Comparison of ENCODE assay signal across 7 mouse cellular contexts in the genomic region with DNA sequence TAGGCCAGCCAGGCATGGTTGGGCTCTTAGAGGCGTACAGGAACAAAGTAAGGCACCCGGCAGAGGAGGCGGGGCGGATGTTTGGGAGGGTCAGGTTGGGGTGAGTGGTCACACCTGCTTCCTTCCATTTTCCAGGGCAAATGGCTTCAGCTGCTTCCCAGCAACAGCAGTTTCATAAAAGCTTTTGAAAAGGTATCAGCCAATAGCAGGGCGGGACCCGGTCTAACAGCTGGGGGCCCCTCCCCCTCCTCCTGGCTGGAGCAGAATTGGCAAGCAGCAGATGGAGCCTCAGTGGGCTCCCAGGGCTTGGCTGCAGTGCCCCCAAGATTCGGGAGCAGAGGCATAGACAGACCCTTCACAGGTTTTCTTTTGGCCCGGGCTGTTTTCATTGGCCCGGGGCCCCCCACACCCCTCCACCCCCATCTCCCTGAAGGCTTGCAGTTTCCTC. TPM values are rescaled to one million over a fixed set of nuclear protein-coding genes. Genes with fewer than 3 reads are reported as not detected.
DNase-seq lines count a peak whose midpoint lies in the region; ATAC-seq lines count a peak whose summit lies in the region.

No protein-coding gene starts in this region.

- H3K4me2 ChIP-seq in heart, embryonic 12.5 days: peak overlapping the region; percentile 65

- H3K9me3 ChIP-seq in heart, embryonic 12.5 days (replicated peaks): peaks cover 11% of the 10 kb centered on the region
- H3K9me3 ChIP-seq in midbrain, embryonic 10.5 days (replicated peaks): no peaks in the 10 kb centered on the region; the same call in 1 of the 2 replicates

- H3K36me3 ChIP-seq in heart, embryonic 12.5 days: no peaks in the 10 kb centered on the region
- H3K36me3 ChIP-seq in midbrain, embryonic 10.5 days: no peaks in the 10 kb centered on the region

- H3K4me3 ChIP-seq in heart, embryonic 12.5 days: peak overlapping the region; percentile 22; the same call in 1 of the 2 replicates
- peak overlapping the region; percentile 45 for H3K4me3 ChIP-seq in midbrain, embryonic 10.5 days

- peaks cover 16% of the 10 kb centered on the region for H3K4me1 ChIP-seq in heart, embryonic 12.5 days (replicated peaks)
- H3K4me1 ChIP-seq in midbrain, embryonic 10.5 days: peaks cover 28% of the 10 kb centered on the region

- peak overlapping the region; percentile 67 for H3K27ac ChIP-seq in heart, embryonic 12.5 days (ENCODE audit: poor library complexity, severe bottlenecking)
- peak overlapping the region; percentile 88 for H3K27ac ChIP-seq in midbrain, embryonic 10.5 days (replicated peaks)

- peak; percentile 54; the same call in 1 of the 2 replicates for ATAC-seq in heart, embryonic 12.5 days (ENCODE audit: insufficient number of reproducible peaks, low FRiP score)

- WGBS in heart, embryonic 12.5 days: 8% methylated on average over 9 of the region's 9 CpGs
- WGBS in midbrain, embryonic 10.5 days: 4% methylated on average over 9 of the region's 9 CpGs

- peak; percentile 85 for DNase-seq in R1 (ENCODE audit: low read depth, low spot score)
- peak; percentile 69 for DNase-seq in embryo, embryonic 9.5 days (ENCODE audit: extremely low spot score)
- peak; percentile 4 to 13 for DNase-seq in kidney, adult 8-10 months
- DNase-seq in midbrain, embryonic 10.5 days (ENCODE audit: low spot score): peak; percentile 83
- peak; percentile 16 to 18 for DNase-seq in thymus, postnatal 10 days (ENCODE audit: low spot score in 2 of 2)
- DNase-seq in layer of hippocampus, adult 9-10 months (ENCODE audit: low spot score): no peak

- no peak overlapping the region for H3K9ac ChIP-seq in heart, embryonic 12.5 days

- no peaks in the 10 kb centered on the region for H3K27me3 ChIP-seq in heart, embryonic 12.5 days (replicated peaks)
- H3K27me3 ChIP-seq in midbrain, embryonic 10.5 days (ENCODE audit: low read depth, poor library complexity, severe bottlenecking): 0 out of 2 replicates have a peak, but pooled peaks cover 8% of the 10 kb centered on the region

RNA-seq across cellular contexts. Expression of a gene that starts 11.3 kb away (rescaled TPM):
- 0.90 and 1.1 TPM in 2 replicates for polyA plus RNA-seq in heart, embryonic 12.5 days (2016; fragmentation: Nextera tagmentation; extraction: Ambion mirVana)
- polyA plus RNA-seq in midbrain, embryonic 10.5 days (2016; fragmentation: Nextera tagmentation; extraction: Ambion mirVana): 8.3 and 15.1 TPM in 2 replicates
